Mouse (Mus musculus) B cell, adult 2 months (primary cell): ENCODE data around the gene Nfyc.

Source experiments
- DNase-seq, 2 experiments: peaks; one replicate each; pipeline ENCODE4 v3.0.0; 2022

Gene Nfyc

DNA sequence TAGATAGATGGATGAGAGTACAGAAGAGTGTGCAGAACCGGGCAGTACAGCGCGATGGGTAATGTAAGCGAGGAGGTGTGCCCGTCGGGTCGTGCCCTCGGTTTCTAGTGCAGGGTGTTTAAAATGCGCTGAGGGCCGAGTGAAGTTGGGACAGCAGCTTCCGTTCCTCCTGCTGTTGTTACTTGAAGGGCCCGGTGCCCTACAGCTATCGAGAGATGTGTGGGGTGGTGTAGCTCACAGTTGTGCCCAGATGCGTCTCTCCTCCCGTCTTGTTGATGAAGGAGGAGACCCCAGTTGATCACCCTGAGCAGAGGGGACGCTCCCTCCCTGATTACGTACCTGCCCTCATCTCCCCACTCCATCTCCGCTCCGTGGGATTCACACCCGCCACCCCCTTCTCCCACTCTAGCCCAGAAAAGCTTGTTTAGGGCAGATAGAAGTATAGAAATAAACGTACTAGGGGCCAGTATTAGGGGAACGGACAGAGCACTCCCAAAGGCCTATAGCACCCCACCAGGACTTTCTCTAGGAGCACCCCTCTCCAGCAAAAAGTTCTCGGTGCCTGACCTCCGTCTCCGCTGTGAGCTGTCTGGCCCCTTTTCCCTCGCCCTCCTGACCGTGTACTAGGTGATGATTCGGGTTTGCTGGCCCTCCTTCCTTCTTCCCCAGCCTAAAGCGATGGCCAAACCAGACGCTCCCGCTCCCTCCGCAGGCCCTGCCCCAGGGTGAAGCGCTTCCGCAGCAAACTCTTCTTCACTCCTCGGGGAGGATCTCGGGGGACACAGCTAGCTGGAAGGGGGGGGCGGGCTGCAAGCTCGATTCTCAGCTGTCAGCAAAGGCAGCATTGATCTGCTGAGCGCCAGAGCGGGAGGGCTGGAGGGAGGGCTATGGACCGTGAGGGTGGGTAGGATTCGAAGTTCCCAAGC is 83.2 kb downstream of the Nfyc start, which contains the start of gene Kcnq4:
TSS of gene Kcnq4 (minus strand) at position 672 of the 926 bp plus-strand sequence.
- DNase-seq, result no peak

DNA sequence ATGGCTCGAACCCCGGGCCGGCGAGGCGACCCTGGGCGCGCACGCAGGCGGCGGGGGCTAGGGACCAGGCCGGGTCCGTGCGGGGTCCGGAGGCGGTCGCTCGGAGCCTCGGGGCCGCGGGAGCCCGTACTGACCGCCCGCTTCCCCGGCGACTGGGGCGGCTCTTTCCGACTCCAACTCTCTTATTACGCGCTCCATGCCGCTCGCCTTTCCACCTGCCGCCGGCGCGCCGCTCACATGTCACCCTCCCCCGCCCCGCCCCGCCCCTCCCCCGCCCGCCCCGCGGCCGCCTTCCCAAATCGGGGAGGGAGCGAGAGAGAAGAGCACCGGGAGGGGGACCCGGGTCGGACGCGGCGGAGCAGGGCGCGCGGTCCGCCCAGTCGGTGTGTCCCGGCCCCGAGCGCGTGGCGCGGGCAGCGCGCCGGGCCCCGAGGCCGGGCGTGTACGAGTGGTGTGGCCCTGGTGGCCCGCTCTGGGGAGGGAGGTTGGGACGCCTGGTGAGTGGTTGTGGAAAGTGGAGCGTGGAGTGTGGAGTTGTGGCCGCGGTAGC is 84.1 kb downstream of the Nfyc start:
- DNase-seq, result no peak

DNA sequence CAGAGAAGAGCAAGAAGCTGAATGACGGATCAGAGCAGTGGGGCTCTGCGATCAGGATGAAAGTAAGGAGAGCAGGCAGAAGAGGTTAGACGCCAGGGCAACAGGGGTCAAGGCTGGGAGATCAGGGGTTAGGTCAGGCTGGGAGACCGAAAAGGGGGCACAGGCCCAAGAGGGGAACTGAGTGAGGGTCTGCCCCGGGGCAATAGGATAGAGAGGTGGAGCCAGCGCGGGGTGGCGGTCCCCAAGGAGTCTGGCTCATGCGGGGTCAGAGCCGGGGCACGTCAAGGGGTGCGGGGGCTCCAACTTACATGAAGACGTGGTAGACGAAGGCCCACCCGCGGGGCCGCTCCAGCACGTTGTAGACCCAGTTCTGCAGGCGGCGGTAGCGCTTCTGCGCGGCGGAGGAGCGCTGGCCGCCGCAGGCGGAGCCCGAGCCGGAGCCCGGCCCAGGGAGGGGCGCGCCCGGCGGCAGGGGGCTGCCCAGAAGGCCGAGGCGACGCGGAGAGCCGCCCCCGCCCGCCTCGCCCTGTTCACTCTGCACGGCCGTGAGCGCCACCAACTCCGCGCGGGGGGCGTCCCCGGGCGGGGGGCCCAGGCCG is 84.7 kb downstream of the Nfyc start:
- no peak for DNase-seq

DNA sequence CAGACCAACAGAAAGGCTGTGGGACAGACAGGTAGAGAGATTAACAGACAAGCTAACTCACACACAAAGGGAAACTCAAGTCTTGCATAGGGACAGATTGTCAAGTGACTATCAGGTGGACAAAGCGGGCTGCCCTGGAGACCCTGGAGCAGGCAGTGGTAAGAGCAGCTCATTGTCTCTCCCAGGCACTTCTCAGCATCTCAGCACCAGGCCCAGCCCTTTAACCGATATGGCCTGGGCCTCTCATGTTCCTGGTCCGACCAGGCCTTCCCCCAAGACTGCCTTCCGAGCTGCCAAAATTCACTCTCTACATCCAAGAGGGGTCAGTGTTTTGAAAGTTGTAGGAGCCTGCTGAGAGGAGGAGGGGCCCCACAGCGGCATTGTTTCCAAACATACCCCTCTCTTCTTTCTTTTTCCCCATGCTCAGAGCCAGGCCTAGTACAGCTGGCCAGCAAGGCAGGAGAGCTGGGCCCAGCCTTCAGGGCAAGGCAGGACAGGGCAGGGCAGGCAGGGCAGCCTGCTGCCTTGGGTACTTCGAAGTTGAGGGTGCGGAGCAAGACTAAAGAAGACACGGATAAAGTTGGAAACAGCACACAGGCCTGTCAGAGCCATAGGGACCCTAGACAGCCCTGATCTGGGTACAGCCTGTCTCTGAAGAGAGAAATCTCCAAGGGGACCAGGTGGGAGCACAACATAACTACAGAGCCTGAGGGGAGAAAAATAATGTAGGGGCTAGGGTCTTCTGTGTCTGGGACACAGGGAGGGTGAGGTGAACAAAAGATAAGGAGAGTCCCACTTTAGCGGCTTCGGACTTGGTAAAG is 85.4 kb downstream of the Nfyc start:
- DNase-seq, result no peak

- DNase-seq, result no peak
Measured at GRCm38 (mm10) chr4:120743636-120744035, 87.7 kb downstream of the Nfyc start.

- no peak for DNase-seq
Measured at GRCm38 (mm10) chr4:120741303-120741702, 90.1 kb downstream of the Nfyc start.

DNA sequence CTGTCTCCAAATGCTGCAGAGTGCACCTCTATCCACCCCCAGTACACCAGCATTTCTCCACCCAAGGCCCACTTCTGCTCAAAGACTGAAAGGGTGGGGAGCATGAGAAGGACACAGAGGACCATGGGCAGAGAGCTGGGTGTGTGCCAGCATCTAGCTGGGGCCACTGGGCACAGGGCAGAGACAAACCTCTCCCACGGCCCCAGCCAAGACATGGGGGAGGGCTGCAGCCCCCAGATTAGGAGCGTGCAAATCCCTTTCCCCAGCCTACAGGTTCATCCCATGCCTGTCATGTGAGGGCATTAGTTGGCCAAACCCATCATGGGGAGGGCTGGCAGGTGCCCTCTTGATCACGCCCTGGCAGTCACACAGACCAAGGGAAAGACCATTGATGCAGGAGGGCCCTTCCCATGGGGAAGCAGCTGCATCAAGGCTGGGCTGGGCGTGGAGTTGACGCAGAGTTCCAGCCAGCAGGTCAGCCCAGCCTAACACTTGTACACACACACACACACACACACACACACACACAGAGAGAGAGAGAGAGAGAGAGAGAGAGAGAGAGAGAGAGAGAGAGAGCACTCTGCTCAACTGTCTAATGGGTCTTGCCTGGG is 97.3 kb downstream of the Nfyc start:
- DNase-seq, result no peak

- no peak for DNase-seq
Measured at GRCm38 (mm10) chr4:120732737-120733136, 98.6 kb downstream of the Nfyc start.

GRCm38 (mm10) chr4:120731030-120731644 is 100.2 kb downstream of the Nfyc start:
- DNase-seq, result peak; percentile 67 to 68

DNA sequence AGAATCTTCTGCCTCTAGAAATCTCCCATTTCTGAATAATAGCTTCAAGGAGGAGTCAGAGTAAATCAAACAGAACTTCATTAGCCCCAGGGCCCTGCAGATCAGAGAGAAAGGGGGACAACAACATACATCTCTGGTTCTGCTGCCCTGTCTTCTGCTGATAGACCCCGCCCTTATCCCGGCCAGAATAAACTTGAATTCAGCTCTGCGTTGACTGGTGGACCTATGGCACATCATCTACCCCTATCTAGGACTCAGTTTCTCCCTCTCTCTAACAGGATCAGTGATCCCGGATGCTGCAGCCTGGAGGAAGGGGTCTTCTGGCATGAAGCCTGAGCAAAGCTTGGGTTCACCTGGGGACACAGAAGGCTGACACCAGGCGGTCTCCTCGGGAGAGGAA is 100.8 kb downstream of the Nfyc start:
- DNase-seq, result no peak

GRCm38 (mm10) chr4:120730146-120730545 is 101.2 kb downstream of the Nfyc start:
- no peak for DNase-seq

DNA sequence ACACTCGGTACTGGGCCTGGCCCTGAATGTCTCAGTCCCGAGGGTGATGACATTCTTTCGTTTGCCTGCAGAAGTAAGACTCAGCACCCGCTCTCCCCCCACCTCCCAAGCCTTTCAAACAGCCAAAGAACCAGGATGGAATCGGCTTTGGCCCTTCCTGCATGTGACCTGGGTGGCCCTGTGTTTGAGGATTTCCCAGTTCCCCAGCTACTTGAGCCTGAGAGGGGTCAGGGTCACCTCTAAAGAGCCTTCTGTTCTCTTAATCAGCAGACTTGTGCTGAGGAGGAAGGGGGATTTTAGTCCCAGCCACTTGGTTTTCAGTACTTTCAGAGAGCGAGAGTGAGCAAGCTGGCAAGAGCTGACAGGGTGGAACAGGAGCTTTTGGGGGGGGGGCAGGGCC is 101.9 kb downstream of the Nfyc start:
- DNase-seq, result no peak

DNA sequence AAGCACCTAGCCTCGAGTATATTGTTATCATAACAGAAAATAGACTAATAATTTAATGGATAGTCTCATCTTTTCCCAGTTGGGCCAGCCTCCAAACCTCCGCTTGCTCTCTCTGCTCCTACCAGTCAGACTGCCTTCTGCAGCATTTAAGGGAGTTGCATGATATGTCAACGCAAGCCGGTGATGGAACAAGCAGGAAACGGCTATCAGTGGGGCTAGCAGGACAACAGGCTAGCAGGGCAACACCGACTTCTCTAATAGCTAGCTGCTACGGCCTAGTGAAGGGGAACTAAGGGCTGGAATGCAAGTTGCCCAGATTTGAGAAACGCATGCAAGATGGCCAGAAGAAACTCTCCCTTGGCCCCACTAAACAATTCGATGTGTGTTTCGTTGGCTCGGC is 103.5 kb downstream of the Nfyc start:
- DNase-seq, result no peak

DNA sequence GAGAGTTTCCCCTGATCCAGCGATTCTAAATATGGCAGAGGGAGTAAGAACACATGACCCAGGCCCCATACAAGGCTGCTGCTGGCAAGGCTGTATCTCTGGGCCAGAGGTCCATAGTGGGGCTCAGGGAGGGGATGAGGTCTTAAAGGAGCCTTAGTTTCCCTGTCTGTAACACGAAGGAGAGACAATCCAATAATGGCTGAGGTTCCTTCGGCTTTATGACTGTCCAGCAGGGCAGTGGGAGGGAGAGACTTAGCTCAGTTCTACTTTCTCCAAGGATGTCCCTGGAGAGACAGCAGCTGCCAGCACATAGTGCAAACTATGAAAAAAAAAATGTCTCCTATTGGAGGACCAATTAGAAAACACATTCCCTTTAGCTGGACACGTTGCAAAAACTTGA is 105.2 kb downstream of the Nfyc start:
- no peak for DNase-seq

GRCm38 (mm10) chr4:120725516-120726090 is 105.8 kb downstream of the Nfyc start:
- no peak for DNase-seq

DNA sequence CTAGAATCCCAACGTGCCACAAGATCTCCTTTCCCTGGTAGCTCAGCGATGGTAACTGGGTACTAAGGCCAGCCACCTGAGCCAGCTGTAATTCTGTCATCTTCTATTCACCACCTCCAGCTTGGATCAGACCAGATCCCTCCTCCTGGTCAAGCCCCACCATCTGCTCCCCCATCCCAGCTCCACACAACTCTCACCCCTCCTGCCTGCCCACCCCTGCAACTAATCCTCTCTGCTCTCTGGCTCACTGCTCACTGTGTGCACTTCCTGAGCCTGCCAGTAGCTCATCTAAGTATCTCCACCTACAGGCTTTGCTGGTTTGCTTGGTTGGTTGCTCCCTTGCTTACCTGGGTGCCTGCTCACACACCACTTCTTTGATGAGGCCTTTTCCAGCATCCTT is 109.8 kb downstream of the Nfyc start:
- no peak for DNase-seq

GRCm38 (mm10) chr4:120719152-120719551 is 112.2 kb downstream of the Nfyc start:
- DNase-seq, result no peak

DNA sequence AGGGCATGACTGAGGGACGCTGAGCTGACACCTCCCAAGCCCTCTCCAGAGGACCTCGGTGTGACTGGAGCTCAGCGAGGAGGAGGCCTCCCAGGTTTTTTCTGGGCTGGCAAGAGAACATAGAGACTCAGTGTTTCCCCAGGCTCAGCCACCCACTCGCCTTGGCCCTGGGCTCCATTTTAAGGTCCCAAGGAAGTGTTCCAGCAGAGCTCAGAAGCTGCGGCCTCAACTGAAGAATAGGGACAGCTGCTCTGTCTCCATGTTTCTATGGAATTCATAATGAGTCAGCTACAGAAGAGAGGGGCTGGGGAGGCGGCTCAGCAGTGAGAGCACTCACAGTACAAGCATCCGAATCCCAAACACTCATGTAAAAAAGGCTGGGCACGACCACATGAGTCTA is 113.8 kb downstream of the Nfyc start:
- no peak for DNase-seq

- DNase-seq, result no peak
Measured at GRCm38 (mm10) chr4:120716765-120717164, 114.6 kb downstream of the Nfyc start.

DNA sequence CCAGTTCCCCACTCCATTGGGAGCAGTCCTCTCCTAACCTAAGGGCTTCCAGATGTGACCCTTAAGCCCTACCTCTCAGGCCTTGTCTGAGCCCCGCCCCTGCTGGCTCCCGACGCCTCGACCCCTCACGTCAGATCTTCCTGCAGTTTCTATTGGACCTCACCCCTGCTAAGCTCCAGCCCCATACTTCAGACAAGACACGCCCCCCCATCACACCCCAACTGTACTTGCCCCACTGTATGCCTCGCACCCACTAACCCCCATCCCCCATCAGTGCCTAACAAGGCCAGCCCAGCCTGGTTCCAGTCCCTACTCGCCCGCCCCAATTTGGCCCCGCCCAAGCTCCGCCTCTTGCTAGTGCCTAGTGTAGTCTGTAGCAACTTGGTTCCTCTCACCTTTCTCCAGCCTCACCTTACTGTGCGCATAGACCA is 115.2 kb downstream of the Nfyc start:
- DNase-seq, result peak; percentile 59 to 66

DNA sequence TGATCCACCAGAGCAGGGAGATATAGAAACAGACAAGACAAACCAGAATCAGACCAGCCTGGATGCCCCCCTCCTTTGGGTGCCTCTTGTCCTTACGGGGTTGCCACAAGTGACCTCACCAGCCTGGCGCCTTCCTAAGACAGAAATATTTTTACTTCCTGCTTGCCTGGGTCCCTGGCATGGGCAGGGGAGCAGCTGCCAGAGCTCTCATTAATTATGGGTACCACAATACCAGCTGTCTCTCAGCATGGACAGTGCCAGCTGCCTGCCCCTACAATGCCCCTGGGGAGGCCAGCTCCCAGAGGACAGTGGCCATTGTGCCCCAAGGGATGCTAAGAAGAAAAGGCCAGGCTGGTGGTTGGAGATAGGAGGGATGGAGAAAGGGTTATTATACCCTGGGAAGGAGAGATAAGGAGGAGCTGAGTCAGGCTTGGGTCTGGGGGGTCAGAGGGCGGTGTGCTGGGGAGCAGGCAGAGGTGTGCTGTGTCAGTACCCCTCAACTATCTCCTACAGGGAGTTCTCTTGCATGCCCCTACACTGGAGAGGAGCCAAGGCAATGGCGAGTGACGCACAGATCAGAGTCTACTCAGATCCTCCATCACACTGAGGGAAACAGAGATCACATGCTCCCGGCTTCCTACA is 117.4 kb downstream of the Nfyc start:
- DNase-seq, result no peak
